Mouse (Mus musculus): ENCODE measurements around the gene Dkk3.

GRCm38 (mm10) chr7:112149113-112149512 lies 9.7 kb downstream of the Dkk3 start:
- no peak for TF ChIP-seq CTCF (IDR thresholded peaks at IDR 0.05; ENCODE audit: extremely low read depth, insufficient read length, insufficient replicate concordance, low read depth, low read length)
- TF ChIP-seq POLR2A (IDR thresholded peaks at IDR 0.05; ENCODE audit: low read depth, low read length), result no peak

Measured in small intestine, adult 2 months (tissue).